Mouse (Mus musculus) hindbrain, postnatal 0 days (tissue): ENCODE data around the gene Rnf2. TPM values are rescaled to one million over a fixed set of nuclear protein-coding genes. Genes with fewer than 3 reads are reported as not detected.
A peak's percentile ranks its signal among the peaks of the same experiment; 100 is the strongest.

Source experiments
- ATAC-seq: fragments of 200-750 bp; cut with Nextera tagmentation; 2 replicates; pipeline ENCODE4 v1.8.0; 2017; ENCODE audit warnings: mild to moderate bottlenecking, moderate TSS enrichment, moderate library complexity
- DNase-seq: peaks from one replicate; pipeline ENCODE4 v3.0.0-alpha.2; 2015; ENCODE audit warnings: low spot score
- H3K27ac ChIP-seq: fragments of 300-500 bp; sonication (generic); 2 replicates; pipeline ENCODE4 v1.5.1; 2014; ENCODE audit warnings: mild to moderate bottlenecking
- H3K27me3 ChIP-seq: fragments of 300-500 bp; sonication (generic); 2 replicates; pipeline ENCODE4 v1.6.1; 2014; ENCODE audit warnings: low read length, mixed read lengths; ENCODE audit not compliant: insufficient read depth
- H3K36me3 ChIP-seq: fragments of 300-500 bp; sonication (generic); 2 replicates; pipeline ENCODE4 v1.6.1; 2014; ENCODE audit warnings: low read length, mixed read lengths; ENCODE audit not compliant: insufficient read depth
- H3K4me1 ChIP-seq: fragments of 300-500 bp; sonication (generic); 2 replicates; pipeline ENCODE4 v1.6.1; 2014; ENCODE audit warnings: antibody characterized with exemption, low read length, mixed read lengths; ENCODE audit not compliant: insufficient read depth
- H3K4me2 ChIP-seq: fragments of 300-500 bp; sonication (generic); 2 replicates; pipeline ENCODE4 v1.6.1; 2014; ENCODE audit warnings: low read depth, mild to moderate bottlenecking, low read length, moderate library complexity, mixed read lengths
- H3K4me3 ChIP-seq: fragments of 300-500 bp; sonication (generic); 2 replicates; pipeline ENCODE4 v1.5.1; 2014; ENCODE audit warnings: low read length
- H3K9ac ChIP-seq: fragments of 300-500 bp; sonication (generic); replicated peaks from 2 replicates; pipeline ENCODE4 v1.6.1; 2014; ENCODE audit warnings: mild to moderate bottlenecking, low read length, moderate library complexity, mixed read lengths
- H3K9me3 ChIP-seq: fragments of 300-500 bp; sonication (generic); 2 replicates; pipeline ENCODE4 v1.6.1; 2016; ENCODE audit warnings: low read length, mixed read lengths
- CTCF ChIP-seq: IDR thresholded peaks from 2 replicates; pipeline ENCODE4 v1.5.1; 2016; ENCODE audit warnings: antibody characterized with exemption, control low read depth, low read depth
- WGBS: fragments of 180-500 bp; shearing (Covaris S2); extraction: QIAGEN DNeasy Blood & Tissue Kit; methylation state at CpG from one replicate; pipeline ENCODE4 v1.1.7; 2014; 5-methylcytosine and 5-hydroxymethylcytosine counted together
- polyA plus RNA-seq: library from polyadenylated mRNA; unstranded; fragments of >200 nt; fragmentation: Nextera tagmentation; extraction: Ambion mirVana; gene quantifications from 2 replicates; pipeline ENCODE4 v1.2.1, GENCODE M21; 2015
- total RNA-seq: library from RNA; depleted of rRNA; stranded (reverse); fragments of >200 nt; gene quantifications from 2 replicates; pipeline ENCODE4 v1.2.3, GENCODE M21; 2014

The Rnf2 gene
- total and polyA plus RNA-seq, 2 experiments from 2014 or later, result 53.2 to 67.2 TPM

GRCm38 (mm10) chr1:151526701-151527100, 25.9 kb upstream of the Rnf2 start:
- no peak for DNase-seq
- Histone ChIP-seq H3K27ac (no peak overlapping the region), H3K4me1 (no peaks in the 10 kb centered on the region), H3K9me3 (peaks cover 3% of the 10 kb centered on the region; the same call in 1 of the 2 replicates), H3K36me3 (no peaks in the 10 kb centered on the region), H3K27me3 (no peaks in the 10 kb centered on the region), H3K9ac (no peak overlapping the region), H3K4me2 (no peak overlapping the region), H3K4me3 (no peak overlapping the region)
- WGBS, result 57% methylated on average over 3 of the region's 3 CpGs
- ATAC-seq, result no peak
- TF ChIP-seq CTCF, result no peak

DNA sequence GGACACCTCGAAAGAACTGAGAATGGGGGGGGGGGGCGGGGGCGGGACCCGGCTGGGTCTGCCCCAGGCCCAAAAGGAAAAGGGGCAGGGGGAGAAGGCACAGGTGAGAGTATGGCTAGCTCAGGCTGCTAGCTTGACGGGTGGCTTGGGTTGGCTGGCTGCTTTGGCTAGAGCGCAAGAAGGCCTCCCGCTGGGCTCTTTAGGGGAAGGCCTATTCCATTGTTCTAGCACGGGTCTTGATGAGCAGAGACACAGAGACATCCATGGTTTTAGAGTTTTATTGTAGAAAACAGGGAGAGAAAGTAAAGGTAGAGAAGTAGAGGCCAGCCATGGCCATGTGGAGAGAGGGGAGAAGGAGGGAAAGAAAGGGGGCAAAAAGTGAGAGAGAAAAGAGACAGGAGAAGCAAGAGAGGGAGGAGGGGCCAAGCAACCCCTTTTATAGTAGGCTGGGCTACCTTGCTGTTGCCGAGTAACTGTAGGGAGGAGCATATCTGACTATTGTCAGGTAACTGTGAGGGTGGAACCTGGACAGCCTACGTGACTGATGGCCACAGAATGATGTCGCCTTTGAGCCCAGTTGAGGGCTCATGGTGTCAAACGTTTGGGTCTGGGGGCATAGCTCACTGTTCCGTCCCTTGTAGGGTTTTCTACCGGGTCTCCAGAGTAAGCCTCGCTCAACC, 17.0 kb upstream of the Rnf2 start:
- no peak overlapping the region for H3K9ac ChIP-seq
- no peaks in the 10 kb centered on the region for H3K27me3 ChIP-seq
- no peaks in the 10 kb centered on the region for H3K9me3 ChIP-seq
- no peaks in the 10 kb centered on the region for H3K36me3 ChIP-seq
- WGBS, result 78% methylated on average over 14 of the region's 15 CpGs
- no peak for TF ChIP-seq CTCF
- no peaks in the 10 kb centered on the region for H3K4me1 ChIP-seq
- H3K4me3 ChIP-seq, result no peak overlapping the region
- no peak for ATAC-seq
- H3K4me2 ChIP-seq, result no peak overlapping the region
- DNase-seq, result no peak
- no peak overlapping the region for H3K27ac ChIP-seq

DNA sequence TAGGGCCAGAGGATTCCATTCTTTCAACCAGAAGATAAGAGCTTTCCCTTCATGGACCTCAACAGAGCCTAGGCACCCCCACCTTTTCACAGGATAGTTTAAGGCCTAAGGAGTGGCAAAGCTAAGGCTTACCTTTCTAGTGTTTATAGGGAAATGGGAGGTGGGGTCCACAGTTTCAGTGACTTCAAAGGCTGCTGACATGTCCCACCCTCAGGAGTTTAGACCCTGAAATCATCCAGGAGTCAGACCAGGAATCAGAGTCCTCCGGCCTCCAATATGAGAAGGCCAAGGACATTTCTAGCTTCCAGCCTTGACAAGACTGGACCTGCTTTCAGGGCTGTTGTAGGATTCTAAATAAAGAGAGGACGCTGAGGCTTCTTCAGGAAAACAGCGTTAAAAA, 16.1 kb upstream of the Rnf2 start:
- Histone ChIP-seq H3K9ac (no peak overlapping the region), H3K36me3 (no peaks in the 10 kb centered on the region), H3K9me3 (no peaks in the 10 kb centered on the region), H3K4me2 (no peak overlapping the region), H3K27ac (no peak overlapping the region), H3K4me1 (no peaks in the 10 kb centered on the region), H3K27me3 (no peaks in the 10 kb centered on the region), H3K4me3 (no peak overlapping the region)
- TF ChIP-seq CTCF, result no peak
- DNase-seq (no peak), ATAC-seq (no peak)
- 92% methylated on average over 3 of the region's 3 CpGs for WGBS

- H3K9ac ChIP-seq, result no peak overlapping the region
- DNase-seq, result no peak
- no peaks in the 10 kb centered on the region for H3K4me1 ChIP-seq
- H3K4me3 ChIP-seq, result no peak overlapping the region
- 63% methylated on average over 1 of the region's 1 CpGs for WGBS
- H3K36me3 ChIP-seq, result no peaks in the 10 kb centered on the region
- no peak overlapping the region for H3K4me2 ChIP-seq
- H3K27me3 ChIP-seq, result no peaks in the 10 kb centered on the region
- no peak overlapping the region for H3K27ac ChIP-seq
- no peak for ATAC-seq
- no peak for TF ChIP-seq CTCF
- H3K9me3 ChIP-seq, result no peaks in the 10 kb centered on the region
These were observed 15.0 kb upstream of the Rnf2 start for GRCm38 (mm10) chr1:151515733-151516132.

DNA sequence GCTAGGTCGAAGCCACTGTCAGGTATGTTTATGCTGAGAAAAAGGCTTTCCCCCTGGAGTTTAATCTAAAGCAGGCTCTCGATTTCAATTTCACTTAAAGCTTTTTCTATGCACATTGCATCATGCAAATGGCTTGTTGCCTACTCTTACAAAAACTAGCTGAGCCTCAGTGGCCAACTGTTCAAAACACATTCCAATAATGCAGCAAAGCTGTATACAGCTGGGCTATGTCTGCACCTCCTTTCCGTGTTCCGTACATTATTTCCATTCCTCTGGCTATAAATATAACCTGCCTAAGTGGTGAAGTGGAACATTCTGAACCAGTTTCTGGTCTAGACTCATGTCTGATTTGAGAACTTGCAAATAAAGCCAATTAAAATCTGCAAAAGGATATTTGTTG, 13.4 kb upstream of the Rnf2 start:
- Histone ChIP-seq H3K4me1 (no peaks in the 10 kb centered on the region), H3K27ac (no peak overlapping the region), H3K4me2 (no peak overlapping the region), H3K9me3 (no peaks in the 10 kb centered on the region), H3K9ac (no peak overlapping the region), H3K27me3 (no peaks in the 10 kb centered on the region), H3K36me3 (no peaks in the 10 kb centered on the region), H3K4me3 (no peak overlapping the region)
- no peak for ATAC-seq
- no peak for DNase-seq
- TF ChIP-seq CTCF, result no peak
- WGBS, result 85% methylated on average over 4 of the region's 4 CpGs

- 57% methylated on average over 4 of the region's 4 CpGs for WGBS
- DNase-seq (no peak), ATAC-seq (no peak)
- Histone ChIP-seq H3K36me3 (no peaks in the 10 kb centered on the region), H3K27me3 (no peaks in the 10 kb centered on the region), H3K9me3 (no peaks in the 10 kb centered on the region), H3K4me2 (no peak overlapping the region), H3K27ac (no peak overlapping the region), H3K4me3 (no peak overlapping the region), H3K4me1 (no peaks in the 10 kb centered on the region), H3K9ac (no peak overlapping the region)
- no peak for TF ChIP-seq CTCF
These were observed 10.1 kb upstream of the Rnf2 start for GRCm38 (mm10) chr1:151510811-151511210.

- Histone ChIP-seq H3K9ac (peak overlapping the region; percentile 96), H3K27ac (peak overlapping the region; percentile 95), H3K9me3 (no peaks in the 10 kb centered on the region), H3K36me3 (no peaks in the 10 kb centered on the region), H3K4me3 (peak overlapping the region; percentile 89), H3K27me3 (no peaks in the 10 kb centered on the region), H3K4me2 (peak overlapping the region; percentile 51), H3K4me1 (peaks cover 12% of the 10 kb centered on the region)
- no peak for TF ChIP-seq CTCF
- 1% methylated on average over 57 of the region's 59 CpGs for WGBS
- ATAC-seq, result no peak; the same call in 1 of the 2 replicates
- peak; percentile 66 for DNase-seq
These were observed 797 bp downstream of the Rnf2 start for GRCm38 (mm10) chr1:151499815-151500501.
